Mouse (Mus musculus) CH12.LX (cell line): ENCODE results near the gene Ccdc97. TPM values are rescaled to one million over a fixed set of nuclear protein-coding genes. Genes with fewer than 3 reads are reported as not detected.

ENCODE experiments used
- DNase-seq: peaks from one replicate; pipeline ENCODE4 v3.0.0-alpha.2; 2013; ENCODE audit errors: extremely low read depth
- H3K27ac ChIP-seq: 2 replicates; pipeline ENCODE4 v1.5.1; 2012; ENCODE audit warnings: low read depth, mild to moderate bottlenecking, control low read depth, moderate library complexity; ENCODE audit not compliant: insufficient read depth
- H3K27me3 ChIP-seq: replicated peaks from 2 replicates; pipeline ENCODE3; 2012; ENCODE audit warnings: inconsistent platforms
- H3K36me3 ChIP-seq, 2 experiments: replicated peaks in 1 of 2; 2 replicates each; pipeline versions ENCODE3 to v1.6.1; 2012; ENCODE audit warnings: inconsistent platforms in 1 of 2, low read length in 1 of 2, mild to moderate bottlenecking in 1 of 2, mixed read lengths in 1 of 2, moderate library complexity in 1 of 2; ENCODE audit not compliant: control insufficient read depth in 1 of 2, insufficient read depth in 1 of 2
- H3K4me1 ChIP-seq, 2 experiments: 2 replicates each; pipeline ENCODE4 v1.6.1; 2012; ENCODE audit warnings: inconsistent platforms in 1 of 2, moderate library complexity in 1 of 2; ENCODE audit not compliant: insufficient read depth in 2 of 2, control insufficient read depth in 1 of 2
- H3K4me2 ChIP-seq: 2 replicates; pipeline ENCODE4 v1.6.1; 2012; ENCODE audit warnings: low read depth, mild to moderate bottlenecking, control low read depth; ENCODE audit not compliant: poor library complexity, insufficient read depth, severe bottlenecking
- H3K4me3 ChIP-seq, 3 experiments: fragments of 150-350 bp in 1 of 3; sonication (generic) in 1 of 3; replicated peaks in 1 of 3; 2 replicates each; pipeline versions ENCODE3 to v1.5.1; 2011 to 2012; ENCODE audit warnings: low read depth in 2 of 3, low read length in 2 of 3, mild to moderate bottlenecking in 2 of 3, moderate library complexity in 2 of 3, control low read depth in 1 of 3, improper control_type of control experiment in 1 of 3, inconsistent platforms in 1 of 3, mixed read lengths in 1 of 3; ENCODE audit not compliant: poor library complexity in 1 of 3
- H3K79me2 ChIP-seq: replicated peaks from 2 replicates; pipeline ENCODE4 v1.6.1; 2012; ENCODE audit warnings: mild to moderate bottlenecking, moderate library complexity; ENCODE audit not compliant: control insufficient read depth, poor library complexity, insufficient read depth, severe bottlenecking; ENCODE audit errors: extremely low read depth
- H3K9ac ChIP-seq: 2 replicates; pipeline ENCODE4 v1.6.1; 2012; ENCODE audit warnings: low read depth, mild to moderate bottlenecking, control low read depth, moderate library complexity; ENCODE audit not compliant: insufficient read depth
- H3K9me3 ChIP-seq: replicated peaks from 2 replicates; pipeline ENCODE3; 2012; ENCODE audit warnings: low read length, inconsistent platforms, mixed read lengths
- CHD2 ChIP-seq: IDR thresholded peaks from 2 replicates; pipeline ENCODE4 v1.6.1; 2011; ENCODE audit warnings: low read length, improper control_type of control experiment
- CTCF ChIP-seq, 2 experiments: IDR thresholded peaks in 1 of 2; conservative IDR thresholded peaks in 1 of 2; 2 replicates each; pipeline ENCODE4 v1.5.1; 2011 to 2012; ENCODE audit warnings: low read depth in 2 of 2, low read length in 2 of 2, improper control_type of control experiment in 1 of 2, inconsistent platforms in 1 of 2, mild to moderate bottlenecking in 1 of 2, moderate library complexity in 1 of 2
- E2F4 ChIP-seq: IDR thresholded peaks from 2 replicates; pipeline ENCODE4 v1.6.1; 2011; ENCODE audit warnings: low read depth, low read length, improper control_type of control experiment; ENCODE audit not compliant: insufficient replicate concordance
- EP300 ChIP-seq: IDR thresholded peaks from 2 replicates; pipeline ENCODE4 v1.6.1; 2011; ENCODE audit warnings: low read length, improper control_type of control experiment
- ETS1 ChIP-seq: conservative IDR thresholded peaks from 2 replicates; pipeline ENCODE4 v1.6.1; 2012; ENCODE audit warnings: low read depth, mild to moderate bottlenecking, inconsistent platforms, low read length, improper control_type of control experiment, moderate library complexity
- GABPA ChIP-seq: IDR thresholded peaks from 2 replicates; pipeline ENCODE4 v1.6.1; 2012; ENCODE audit warnings: low read depth, low read length, improper control_type of control experiment, inconsistent platforms; ENCODE audit not compliant: insufficient replicate concordance
- IRF4 ChIP-seq: IDR thresholded peaks from 2 replicates; pipeline ENCODE4 v1.6.1; 2014; ENCODE audit warnings: low read depth, mild to moderate bottlenecking, inconsistent platforms, low read length, improper control_type of control experiment
- JUN ChIP-seq: IDR thresholded peaks from 2 replicates; pipeline ENCODE4 v1.6.1; 2011; ENCODE audit warnings: low read depth, mild to moderate bottlenecking, low read length, improper control_type of control experiment, moderate library complexity; ENCODE audit not compliant: insufficient read depth
- PAX5 ChIP-seq: IDR thresholded peaks from 2 replicates; pipeline ENCODE4 v1.6.1; 2012; ENCODE audit warnings: low read length, inconsistent platforms, mixed read lengths
- POLR2A ChIP-seq: IDR thresholded peaks from 2 replicates; pipeline ENCODE4 v1.6.1; 2011; ENCODE audit warnings: low read depth, mild to moderate bottlenecking, improper control_type of control experiment, low read length
- POLR2AphosphoS2 ChIP-seq: IDR thresholded peaks from 2 replicates; pipeline ENCODE4 v1.6.1; 2011; ENCODE audit warnings: low read depth, low read length, improper control_type of control experiment
- TBP ChIP-seq: conservative IDR thresholded peaks from 2 replicates; pipeline ENCODE4 v1.6.1; 2011; ENCODE audit warnings: low read depth, low read length, improper control_type of control experiment
- USF1 ChIP-seq: IDR thresholded peaks from 2 replicates; pipeline ENCODE4 v1.6.1; 2014; ENCODE audit warnings: low read depth, mild to moderate bottlenecking, inconsistent platforms, low read length, improper control_type of control experiment
- dilution Hi-C: fragments of 300-500 bp; cut with MboI; formaldehyde crosslinking; loops from 2 replicates; pipeline ENCODE4 v1.14.3; 2020; ENCODE audit warnings: low sequenced_read_pairs; ENCODE audit not compliant: extremely low pct_unique_long_range_greater_than_20kb, extremely low pct_ligation_motif_present
- in situ Hi-C: fragments of 300-500 bp; cut with MboI; formaldehyde crosslinking; loops from 3 replicates; pipeline ENCODE4 v1.14.3; 2019; ENCODE audit warnings: low sequenced_read_pairs, low pct_ligation_motif_present, low pct_unique_long_range_greater_than_20kb, mixed read lengths
- polyA plus RNA-seq: library from polyadenylated mRNA; unstranded; fragments of >175 nt; gene quantifications from 2 replicates; pipeline ENCODE4 v1.2.1, GENCODE M21; 2012; ENCODE audit warnings: low read depth; ENCODE audit not compliant: insufficient read length
- total RNA-seq, 2 experiments: library from RNA; depleted of rRNA; stranded (reverse); fragments of 300-350 nt in 1 of 2; fragments of >200 nt in 1 of 2; gene quantifications; 2 replicates each; pipeline ENCODE4 v1.2.3; 2012 to 2014

Ccdc97 gene
- total and polyA plus RNA-seq, 3 experiments: 5.7 to 44.8 (median 14.1) TPM

GRCm38 (mm10) chr7:25679971-25680370, 38.9 kb downstream of the Ccdc97 start:
- H3K4me1 ChIP-seq: peaks cover 22 to 66% of the 10 kb centered on the region in 2 experiments
- H3K36me3 ChIP-seq: peaks cover 0 to 16% of the 10 kb centered on the region in 2 experiments
- no peak for DNase-seq
- H3K27ac ChIP-seq: peak overlapping the region; percentile 93; the same call in 1 of the 2 replicates
- peak overlapping the region; percentile 87 for H3K9ac ChIP-seq
- peak overlapping the region; percentile 42 for H3K4me2 ChIP-seq
- in situ Hi-C loops (no loop called here), dilution Hi-C loops (no loop called here)
- no peaks in the 10 kb centered on the region for H3K27me3 ChIP-seq
- peak overlapping the region; percentile 37 to 71 (median 64) for H3K4me3 ChIP-seq
- no peak for TF ChIP-seq ETS1
- TF ChIP-seq CTCF (conservative IDR thresholded peaks at IDR 0.05 in 1 of 2, IDR thresholded peaks at IDR 0.05 in 1 of 2; ENCODE audit: low read depth in 2 of 2, low read length in 2 of 2): peak in 1 of 2 experiments; percentile 20; a peak in 2 of 4 replicates
- TF ChIP-seq, all 38 proteins: peak for 1
- Histone ChIP-seq H3K79me2 (no peaks in the 10 kb centered on the region), H3K9me3 (peaks cover 4% of the 10 kb centered on the region)

GRCm38 (mm10) chr7:25677013-25677412, 41.9 kb downstream of the Ccdc97 start:
- no peak overlapping the region for H3K4me3 ChIP-seq
- peaks cover 0 to 6% of the 10 kb centered on the region in 2 experiments for H3K36me3 ChIP-seq
- in situ Hi-C loops: no loop called here
- no peaks in the 10 kb centered on the region for H3K27me3 ChIP-seq
- H3K79me2 ChIP-seq: no peaks in the 10 kb centered on the region
- no peak for TF ChIP-seq TBP
- TF ChIP-seq POLR2AphosphoS2: no peak
- no peak for DNase-seq
- H3K9ac ChIP-seq: no peak overlapping the region
- dilution Hi-C loops: no loop called here
- peaks cover 6% of the 10 kb centered on the region for H3K9me3 ChIP-seq
- H3K27ac ChIP-seq: no peak overlapping the region
- peaks cover 10 to 40% of the 10 kb centered on the region in 2 experiments; a peak in 3 of 4 replicates for H3K4me1 ChIP-seq
- H3K4me2 ChIP-seq: no peak overlapping the region

GRCm38 (mm10) chr7:25676085-25676781, 42.7 kb downstream of the Ccdc97 start:
- Histone ChIP-seq H3K27ac (no peak overlapping the region), H3K9ac (no peak overlapping the region), H3K4me1 (peaks cover 6 to 33% of the 10 kb centered on the region in 2 experiments; a peak in 3 of 4 replicates), H3K79me2 (no peaks in the 10 kb centered on the region), H3K27me3 (no peaks in the 10 kb centered on the region), H3K9me3 (peaks cover 6% of the 10 kb centered on the region), H3K4me2 (no peak overlapping the region), H3K4me3 (no peak overlapping the region), H3K36me3 (peaks cover 0 to 8% of the 10 kb centered on the region in 2 experiments)
- no peak for TF ChIP-seq PAX5
- TF ChIP-seq JUN: no peak
- TF ChIP-seq EP300: no peak
- TF ChIP-seq E2F4: no peak
- TF ChIP-seq CHD2: no peak
- TF ChIP-seq POLR2A: no peak
- TF ChIP-seq USF1: no peak
- TF ChIP-seq GABPA: no peak
- TF ChIP-seq IRF4: no peak
- no peak for TF ChIP-seq POLR2AphosphoS2
- no peak for DNase-seq
- dilution Hi-C loops (no loop called here), in situ Hi-C loops (no loop called here)
